Mouse (Mus musculus) stomach, postnatal 0 days (tissue): ENCODE results near the gene Tlr7. TPM values are rescaled to one million over a fixed set of nuclear protein-coding genes. Genes with fewer than 3 reads are reported as not detected.
"Not testable (repeated sequence)": the region's sequence is repeated elsewhere in the genome, so short reads cannot be mapped to it uniquely, and the experiment has no call there.

Source experiments
- ATAC-seq: fragments of 200-750 bp; cut with Nextera tagmentation; 2 replicates; pipeline ENCODE4 v1.8.0; 2017; ENCODE audit not compliant: low FRiP score, low TSS enrichment
- DNase-seq: peaks from one replicate; pipeline ENCODE4 v3.0.0-alpha.2; 2016; ENCODE audit warnings: low spot score
- H3K27ac ChIP-seq: fragments of 300-500 bp; sonication (generic); replicated peaks from 2 replicates; pipeline ENCODE4 v1.5.1; 2014; ENCODE audit warnings: mild to moderate bottlenecking, control low read depth
- H3K27me3 ChIP-seq: fragments of 300-500 bp; sonication (generic); 2 replicates; pipeline ENCODE4 v1.6.1; 2014; ENCODE audit warnings: low read length; ENCODE audit not compliant: control insufficient read depth, insufficient read depth
- H3K36me3 ChIP-seq: fragments of 300-500 bp; sonication (generic); 2 replicates; pipeline ENCODE4 v1.6.1; 2014; ENCODE audit warnings: low read length, mixed read lengths; ENCODE audit not compliant: control insufficient read depth, insufficient read depth
- H3K4me1 ChIP-seq: fragments of 300-500 bp; sonication (generic); replicated peaks from 2 replicates; pipeline ENCODE4 v1.6.1; 2014; ENCODE audit warnings: antibody characterized with exemption; ENCODE audit not compliant: control insufficient read depth, insufficient read depth
- H3K4me2 ChIP-seq: fragments of 300-500 bp; sonication (generic); replicated peaks from 2 replicates; pipeline ENCODE4 v1.6.1; 2014; ENCODE audit warnings: low read depth, mild to moderate bottlenecking, control low read depth, moderate library complexity
- H3K4me3 ChIP-seq: fragments of 300-500 bp; sonication (generic); 2 replicates; pipeline ENCODE4 v1.5.1; 2014; ENCODE audit warnings: low read depth, low read length, control low read depth
- H3K9ac ChIP-seq: fragments of 300-500 bp; sonication (generic); 2 replicates; pipeline ENCODE4 v1.6.1; 2014; ENCODE audit warnings: mild to moderate bottlenecking, low read length, control low read depth, mixed read lengths
- H3K9me3 ChIP-seq: fragments of 300-500 bp; sonication (generic); 2 replicates; pipeline ENCODE4 v1.6.1; 2016; ENCODE audit warnings: low read length; ENCODE audit not compliant: control insufficient read depth
- CTCF ChIP-seq: IDR thresholded peaks from 2 replicates; pipeline ENCODE4 v1.5.1; 2016; ENCODE audit warnings: antibody characterized with exemption, low read depth, mild to moderate bottlenecking, moderate library complexity
- EP300 ChIP-seq: optimal IDR thresholded peaks from 2 replicates; pipeline ENCODE3; 2016; ENCODE audit warnings: antibody characterized with exemption
- WGBS: fragments of 180-500 bp; shearing (Covaris S2); extraction: QIAGEN DNeasy Blood & Tissue Kit; methylation state at CpG from one replicate; pipeline ENCODE4 v1.1.7; 2014; 5-methylcytosine and 5-hydroxymethylcytosine counted together
- polyA plus RNA-seq: library from polyadenylated mRNA; unstranded; fragments of >200 nt; fragmentation: Nextera tagmentation; extraction: Ambion mirVana; gene quantifications from 2 replicates; pipeline ENCODE4 v1.2.1, GENCODE M21; 2015

Gene Tlr7
- 0.64 and 0.78 TPM in 2 replicates for polyA plus RNA-seq

GRCm38 (mm10) chrX:167330399-167330798 lies at the start of gene Tlr7:
Gene Tlr7, minus strand, starts transcription at chrX:167330558.
- Histone ChIP-seq H3K27me3 (no peaks in the 10 kb centered on the region), H3K4me1 (no peaks in the 10 kb centered on the region), H3K9ac (no peak within 1 kb of the TSS), H3K9me3 (no peaks in the 10 kb centered on the region), H3K4me2 (no peak within 1 kb of the TSS), H3K36me3 (no peaks in the 10 kb centered on the region), H3K4me3 (no peak within 1 kb of the TSS), H3K27ac (no peak within 1 kb of the TSS)
- WGBS, result 66% methylated on average over 6 of the region's 6 CpGs
- ATAC-seq (no peak), DNase-seq (no peak)
- TF ChIP-seq CTCF (no peak), EP300 (no peak)

GRCm38 (mm10) chrX:167380073-167380472 lies 49.7 kb upstream of the Tlr7 start:
- Histone ChIP-seq H3K9ac (no peak overlapping the region), H3K4me1 (no peaks in the 10 kb centered on the region), H3K9me3 (no peaks in the 10 kb centered on the region), H3K36me3 (no peaks in the 10 kb centered on the region), H3K27me3 (no peaks in the 10 kb centered on the region), H3K4me3 (no peak overlapping the region), H3K4me2 (no peak overlapping the region), H3K27ac (no peak overlapping the region)
- WGBS, result 61% methylated on average over 4 of the region's 4 CpGs
- DNase-seq (no peak), ATAC-seq (no peak)
- no peak for TF ChIP-seq CTCF
- TF ChIP-seq EP300, result no peak

- not testable (repeated sequence) for H3K36me3 ChIP-seq, H3K9ac ChIP-seq, ATAC-seq, H3K4me2 ChIP-seq, H3K4me1 ChIP-seq, H3K27ac ChIP-seq, H3K27me3 ChIP-seq, H3K4me3 ChIP-seq, H3K9me3 ChIP-seq, DNase-seq
- 84% methylated on average over 3 of the region's 3 CpGs for WGBS
Measured at GRCm38 (mm10) chrX:167361231-167361630, 30.9 kb upstream of the Tlr7 start.

- Histone ChIP-seq H3K4me3 (no peak overlapping the region), H3K27ac (no peak overlapping the region), H3K9me3 (no peaks in the 10 kb centered on the region), H3K4me2 (no peak overlapping the region), H3K36me3 (no peaks in the 10 kb centered on the region), H3K9ac (no peak overlapping the region), H3K4me1 (no peaks in the 10 kb centered on the region), H3K27me3 (no peaks in the 10 kb centered on the region)
- TF ChIP-seq EP300 (no peak), CTCF (no peak)
- no peak for ATAC-seq
- 90% methylated on average over 7 of the region's 7 CpGs for WGBS
- DNase-seq, result no peak
Measured at GRCm38 (mm10) chrX:167359704-167360103, 29.3 kb upstream of the Tlr7 start.

GRCm38 (mm10) chrX:167357415-167357814 lies 27.1 kb upstream of the Tlr7 start:
- Histone ChIP-seq H3K27me3 (no peaks in the 10 kb centered on the region), H3K27ac (no peak overlapping the region), H3K4me1 (no peaks in the 10 kb centered on the region), H3K4me2 (no peak overlapping the region), H3K36me3 (no peaks in the 10 kb centered on the region), H3K4me3 (no peak overlapping the region), H3K9ac (no peak overlapping the region), H3K9me3 (no peaks in the 10 kb centered on the region)
- no peak for TF ChIP-seq EP300
- TF ChIP-seq CTCF, result peak; percentile 56
- no peak for ATAC-seq
- 60% methylated on average over 2 of the region's 2 CpGs for WGBS
- DNase-seq, result no peak

- H3K27me3 ChIP-seq, result no peaks in the 10 kb centered on the region
- H3K27ac ChIP-seq, result no peak overlapping the region
- no peak overlapping the region for H3K9ac ChIP-seq
- no peak for TF ChIP-seq EP300
- TF ChIP-seq CTCF, result no peak
- H3K4me1 ChIP-seq, result no peaks in the 10 kb centered on the region
- no peak overlapping the region for H3K4me2 ChIP-seq
- no peaks in the 10 kb centered on the region for H3K36me3 ChIP-seq
- no peak for DNase-seq
- no peak overlapping the region for H3K4me3 ChIP-seq
- WGBS, result 85% methylated on average over 3 of the region's 3 CpGs
- H3K9me3 ChIP-seq, result no peaks in the 10 kb centered on the region
- no peak for ATAC-seq
Measured at GRCm38 (mm10) chrX:167355965-167356364, 25.6 kb upstream of the Tlr7 start.
